ENCODE assay signal across 11 mouse cellular contexts in the genomic region with DNA sequence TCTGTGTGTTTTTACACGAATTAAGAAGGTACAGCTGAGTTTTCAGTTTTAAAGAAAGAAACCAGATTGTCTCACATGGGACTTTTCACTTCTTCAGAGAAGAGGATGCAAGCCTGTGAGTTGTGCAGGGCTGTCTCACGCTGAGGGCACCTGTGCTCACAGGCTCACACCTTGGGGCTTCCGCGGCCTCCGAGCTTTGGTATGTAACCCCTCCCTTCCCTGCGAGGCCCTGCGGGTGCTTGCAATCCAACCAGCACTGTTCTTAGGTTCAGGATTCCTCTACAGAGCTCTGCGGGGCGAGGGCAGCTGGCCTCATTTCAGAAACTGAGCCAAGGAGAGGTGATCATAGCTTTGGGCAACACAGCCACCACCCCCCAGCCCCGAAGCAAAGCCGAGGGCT. TPM values are rescaled to one million over a fixed set of nuclear protein-coding genes. Genes with fewer than 3 reads are reported as not detected.
DNase-seq lines count a peak whose midpoint lies in the region; ATAC-seq lines count a peak whose summit lies in the region.
"Had no signal": no experiment of that assay in that cellular context is flagged by ENCODE, and none has a peak within 500 bp of the region (broad histone marks: within the 10 kb centered on the region; RNA-seq: fewer than 3 reads in every experiment).

No protein-coding gene starts in this region.

- H3K27ac ChIP-seq in lung, embryonic 16.5 days (ENCODE audit: low read length) = no peak overlapping the region
- no peak overlapping the region for H3K27ac ChIP-seq in intestine, embryonic 16.5 days (ENCODE audit: low read length)

- H3K9ac ChIP-seq in lung, embryonic 16.5 days (ENCODE audit: low read length) = no peak overlapping the region
- no peak overlapping the region for H3K9ac ChIP-seq in intestine, embryonic 16.5 days (ENCODE audit: low read depth, low read length)

- WGBS in lung, embryonic 16.5 days = 30% methylated on average over 11 of the region's 11 CpGs
- 41% methylated on average over 11 of the region's 11 CpGs for WGBS in intestine, embryonic 16.5 days

- no peaks in the 10 kb centered on the region for H3K9me3 ChIP-seq in lung, embryonic 16.5 days (ENCODE audit: control insufficient read depth, low read length)
- H3K9me3 ChIP-seq in intestine, embryonic 16.5 days (ENCODE audit: control insufficient read depth, low read length) = no peaks in the 10 kb centered on the region

- H3K27me3 ChIP-seq in lung, embryonic 16.5 days (ENCODE audit: control insufficient read depth, insufficient read depth, low read depth, low read length) = no peaks in the 10 kb centered on the region
- H3K27me3 ChIP-seq in intestine, embryonic 16.5 days (replicated peaks; ENCODE audit: control insufficient read depth, insufficient read depth, low read length) = no peaks in the 10 kb centered on the region

- H3K36me3 ChIP-seq in lung, embryonic 16.5 days (ENCODE audit: control insufficient read depth, insufficient read depth, low read length) = no peaks in the 10 kb centered on the region
- no peaks in the 10 kb centered on the region for H3K36me3 ChIP-seq in intestine, embryonic 16.5 days (ENCODE audit: control insufficient read depth, insufficient read depth, low read length)

- DNase-seq in lung, adult 18-20 months = no peak
- peak; percentile 82 for DNase-seq in T-cell, adult 2 months (ENCODE audit: low spot score)
- DNase-seq in thymus, postnatal 14 days = peak; percentile 78
- DNase-seq in adrenal gland, adult 8-10 months = no peak
- DNase-seq in kidney, postnatal 25 days = no peak
- DNase-seq: heart, postnatal 10 days; kidney, postnatal 14 days; lung, postnatal 14 days had no signal

- H3K4me1 ChIP-seq in lung, embryonic 16.5 days (replicated peaks; ENCODE audit: control insufficient read depth, insufficient read depth, low read length) = peaks cover 4% of the 10 kb centered on the region; the same call in 1 of the 2 replicates
- no peaks in the 10 kb centered on the region for H3K4me1 ChIP-seq in intestine, embryonic 16.5 days (ENCODE audit: control insufficient read depth, insufficient read depth, low read length)

- no peak overlapping the region for H3K4me2 ChIP-seq in lung, embryonic 16.5 days (ENCODE audit: low read depth, low read length)
- no peak overlapping the region for H3K4me2 ChIP-seq in intestine, embryonic 16.5 days (ENCODE audit: low read depth, low read length)

- ATAC-seq in lung, embryonic 16.5 days (ENCODE audit: low read depth) = peak; percentile 68
- peak; percentile 65; the same call in 1 of the 2 replicates for ATAC-seq in intestine, embryonic 16.5 days

- H3K4me3 ChIP-seq in lung, embryonic 16.5 days (ENCODE audit: low read length) = no peak overlapping the region
- H3K4me3 ChIP-seq in intestine, embryonic 16.5 days (ENCODE audit: low read length) = no peak overlapping the region

RNA-seq across cellular contexts. Expression of gene Lef1, which starts 46.1 kb away (rescaled TPM):
- polyA plus RNA-seq in lung, embryonic 16.5 days (2015; fragmentation: Nextera tagmentation; extraction: Ambion mirVana) = 16.9 and 18.1 TPM in 2 replicates
- polyA plus RNA-seq in intestine, embryonic 16.5 days (2015; fragmentation: Nextera tagmentation; extraction: Ambion mirVana) = 0.28 and 0.31 TPM in 2 replicates
- total RNA-seq in adrenal gland, adult 8-10 months (2022) = 10 to 100 TPM in 3 of 4 experiments, 1 to 10 TPM in 1; 9.3 to 21.7 (median 13.4) TPM
- total RNA-seq: common myeloid progenitor, adult 5-6 weeks had no signal

Comparison
In these comparisons a context has a peak if more than half of its experiments do, and no peak if none do; other contexts are left out.
1. DNase-seq: peak in T-cell, adult 2 months (single experiment) and thymus, postnatal 14 days (single experiment); none in lung, adult 18-20 months (0 of 2), adrenal gland, adult 8-10 months (single experiment) and kidney, postnatal 25 days (0 of 2).
2. RNA of gene Lef1, which starts 46.1 kb away (polyA plus RNA-seq): 16.9 to 18.1 TPM in lung, embryonic 16.5 days; 0.28 to 0.31 TPM in intestine, embryonic 16.5 days; every median in the first group is over 10 times any median in the second.